Mouse (Mus musculus) liver, embryonic 14.5 days (tissue): Measurements from ENCODE around the gene Armh1.

Source experiments
- CTCF ChIP-seq: IDR thresholded peaks from 2 replicates; pipeline ENCODE4 v1.5.1; 2016; ENCODE audit warnings: antibody characterized with exemption, low read depth, control low read depth
- EP300 ChIP-seq: IDR thresholded peaks from 2 replicates; pipeline ENCODE4 v1.6.1; 2016; ENCODE audit warnings: antibody characterized with exemption, low read depth

DNA sequence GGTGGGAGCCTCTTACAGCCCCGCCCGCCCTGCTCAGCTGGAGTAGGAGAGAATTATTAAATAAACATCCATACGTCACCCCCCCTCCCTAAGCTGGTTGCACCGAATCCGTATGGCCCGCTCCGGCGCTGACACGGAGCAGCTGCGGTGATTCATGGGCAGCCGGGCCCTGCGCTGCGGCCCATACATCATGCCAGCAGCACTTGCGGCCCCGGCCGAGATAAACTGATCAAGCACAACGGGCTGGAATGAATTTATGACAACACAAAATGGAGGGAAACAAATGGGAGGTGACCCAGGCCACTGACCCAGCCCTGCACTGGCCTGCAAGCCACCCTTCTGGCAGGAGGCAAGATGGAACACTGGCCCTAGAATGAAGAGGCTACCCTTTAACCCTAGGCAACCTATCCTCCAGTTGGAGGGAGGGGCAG is 24.4 kb upstream of the Armh1 start:
- TF ChIP-seq CTCF (no peak), EP300 (no peak)
